Mouse (Mus musculus): ENCODE measurements around the gene Pknox1. TPM values are rescaled to one million over a fixed set of nuclear protein-coding genes. Genes with fewer than 3 reads are reported as not detected.

Gene Pknox1
- polyA plus RNA-seq, 1 experiment from 2014 or later = 16.7 TPM

GRCm38 (mm10) chr17:31637866-31638570 lies 73.5 kb downstream of the Pknox1 start:
- Histone ChIP-seq H3K4me2 (peak overlapping the region; percentile 75), H3K27me3 (replicated peaks) (peaks cover 58% of the 10 kb centered on the region), H3K4me3 (no peak overlapping the region), H3K9ac (no peak overlapping the region), H3K4me1 (peaks cover 17% of the 10 kb centered on the region), H3K36me3 (no peaks in the 10 kb centered on the region), H3K9me3 (replicated peaks) (no peaks in the 10 kb centered on the region), H3K27ac (no peak overlapping the region)
- no peak for ATAC-seq
- 51% methylated on average over 9 of the region's 9 CpGs for WGBS (ENCODE audit: insufficient replicate concordance)

GRCm38 (mm10) chr17:31639651-31640050 lies 75.1 kb downstream of the Pknox1 start:
- WGBS (ENCODE audit: insufficient replicate concordance) = 72% methylated on average over 4 of the region's 4 CpGs
- Histone ChIP-seq H3K36me3 (no peaks in the 10 kb centered on the region), H3K4me1 (peaks cover 17% of the 10 kb centered on the region), H3K27me3 (replicated peaks) (peaks cover 52% of the 10 kb centered on the region), H3K9ac (no peak overlapping the region), H3K4me3 (no peak overlapping the region), H3K4me2 (no peak overlapping the region), H3K27ac (no peak overlapping the region), H3K9me3 (replicated peaks) (no peaks in the 10 kb centered on the region)
- ATAC-seq = no peak

GRCm38 (mm10) chr17:31642331-31642730 lies 77.8 kb downstream of the Pknox1 start:
- H3K4me2 ChIP-seq = no peak overlapping the region
- H3K9ac ChIP-seq = no peak overlapping the region
- 45% methylated on average over 8 of the region's 8 CpGs for WGBS (ENCODE audit: insufficient replicate concordance)
- peaks cover 25% of the 10 kb centered on the region for H3K27me3 ChIP-seq (replicated peaks)
- no peak for ATAC-seq
- H3K9me3 ChIP-seq (replicated peaks) = no peaks in the 10 kb centered on the region
- H3K4me3 ChIP-seq = no peak overlapping the region
- no peak overlapping the region for H3K27ac ChIP-seq
- peaks cover 14% of the 10 kb centered on the region for H3K36me3 ChIP-seq
- H3K4me1 ChIP-seq = peaks cover 5% of the 10 kb centered on the region; the same call in 1 of the 2 replicates

- Histone ChIP-seq H3K27me3 (replicated peaks) (peaks cover 19% of the 10 kb centered on the region), H3K9me3 (replicated peaks) (no peaks in the 10 kb centered on the region), H3K9ac (no peak overlapping the region), H3K36me3 (peaks cover 20% of the 10 kb centered on the region), H3K27ac (no peak overlapping the region), H3K4me1 (no peaks in the 10 kb centered on the region), H3K4me3 (no peak overlapping the region), H3K4me2 (no peak overlapping the region)
- 56% methylated on average over 4 of the region's 4 CpGs for WGBS (ENCODE audit: insufficient replicate concordance)
- ATAC-seq = no peak
Measured at GRCm38 (mm10) chr17:31642913-31643312, 78.4 kb downstream of the Pknox1 start.

- no peak overlapping the region for H3K9ac ChIP-seq
- WGBS (ENCODE audit: insufficient replicate concordance) = 85% methylated on average over 5 of the region's 5 CpGs
- H3K27me3 ChIP-seq (replicated peaks) = no peaks in the 10 kb centered on the region
- no peak overlapping the region for H3K27ac ChIP-seq
- no peaks in the 10 kb centered on the region for H3K4me1 ChIP-seq
- no peak overlapping the region for H3K4me2 ChIP-seq
- ATAC-seq = peak; percentile 53
- H3K4me3 ChIP-seq = no peak overlapping the region
- peaks cover 55% of the 10 kb centered on the region for H3K36me3 ChIP-seq
- H3K9me3 ChIP-seq (replicated peaks) = no peaks in the 10 kb centered on the region
Measured at GRCm38 (mm10) chr17:31646199-31647002, 81.9 kb downstream of the Pknox1 start.

- WGBS (ENCODE audit: insufficient replicate concordance) = 87% methylated on average over 14 of the region's 14 CpGs
Measured at GRCm38 (mm10) chr17:31652152-31652551, 87.6 kb downstream of the Pknox1 start.

GRCm38 (mm10) chr17:31653277-31653676 lies 88.7 kb downstream of the Pknox1 start:
- H3K36me3 ChIP-seq = peaks cover 92% of the 10 kb centered on the region
- no peak overlapping the region for H3K4me2 ChIP-seq
- no peak overlapping the region for H3K9ac ChIP-seq
- no peaks in the 10 kb centered on the region for H3K27me3 ChIP-seq (replicated peaks)
- H3K4me1 ChIP-seq = peaks cover 36% of the 10 kb centered on the region
- H3K27ac ChIP-seq = no peak overlapping the region
- H3K9me3 ChIP-seq (replicated peaks) = no peaks in the 10 kb centered on the region
- H3K4me3 ChIP-seq = no peak overlapping the region
- no peak for ATAC-seq
- WGBS (ENCODE audit: insufficient replicate concordance) = 82% methylated on average over 6 of the region's 6 CpGs

More at GRCm38 (mm10) chr17:31652152-31652551, 87.6 kb downstream of the Pknox1 start:
- ATAC-seq = no peak
- Histone ChIP-seq H3K27ac (no peak overlapping the region), H3K27me3 (replicated peaks) (no peaks in the 10 kb centered on the region), H3K4me1 (peaks cover 30% of the 10 kb centered on the region), H3K4me2 (no peak overlapping the region), H3K36me3 (peaks cover 99% of the 10 kb centered on the region), H3K4me3 (no peak overlapping the region), H3K9me3 (replicated peaks) (no peaks in the 10 kb centered on the region), H3K9ac (no peak overlapping the region)

GRCm38 (mm10) chr17:31655366-31655765 lies 90.8 kb downstream of the Pknox1 start:
- Histone ChIP-seq H3K9me3 (replicated peaks) (no peaks in the 10 kb centered on the region), H3K36me3 (peaks cover 71% of the 10 kb centered on the region), H3K27ac (0 out of 2 replicates have a peak overlapping the region, but pooled peaks have one; percentile 1), H3K4me2 (no peak overlapping the region), H3K9ac (no peak overlapping the region), H3K27me3 (replicated peaks) (no peaks in the 10 kb centered on the region), H3K4me1 (peaks cover 49% of the 10 kb centered on the region), H3K4me3 (no peak overlapping the region)
- ATAC-seq = no peak
- WGBS (ENCODE audit: insufficient replicate concordance) = 78% methylated on average over 4 of the region's 4 CpGs

- H3K36me3 ChIP-seq = peaks cover 58% of the 10 kb centered on the region
- 85% methylated on average over 5 of the region's 5 CpGs for WGBS (ENCODE audit: insufficient replicate concordance)
- H3K4me1 ChIP-seq = peaks cover 49% of the 10 kb centered on the region
- no peak for ATAC-seq
- H3K4me3 ChIP-seq = peak overlapping the region; percentile 86; the same call in 1 of the 2 replicates
- no peaks in the 10 kb centered on the region for H3K9me3 ChIP-seq (replicated peaks)
- peak overlapping the region; percentile 87 for H3K4me2 ChIP-seq
- H3K27ac ChIP-seq = 0 out of 2 replicates have a peak overlapping the region, but pooled peaks have one; percentile 4
- peak overlapping the region; percentile 92 for H3K9ac ChIP-seq
- H3K27me3 ChIP-seq (replicated peaks) = no peaks in the 10 kb centered on the region
Measured at GRCm38 (mm10) chr17:31656682-31657081, 92.1 kb downstream of the Pknox1 start.

Small RNA genes lying within 50 kb of the gene (microRNA-seq; reads per million reads assigned to microRNA genes)
- not detected for gene Gm24970

Other genes starting within 250 kb of the Pknox1 start
- 5.6 and 6.1 TPM in 2 replicates for gene Pde9a, start 178.5 kb upstream of the Pknox1 start, polyA plus RNA-seq (2016; fragmentation: Nextera tagmentation; extraction: Ambion mirVana)
- gene Wdr4, start 44.8 kb upstream of the Pknox1 start, polyA plus RNA-seq (2016; fragmentation: Nextera tagmentation; extraction: Ambion mirVana) = 42.2 and 46.1 TPM in 2 replicates
- 214 and 215 TPM in 2 replicates for gene Ndufv3, start 44.6 kb upstream of the Pknox1 start, polyA plus RNA-seq (2016; fragmentation: Nextera tagmentation; extraction: Ambion mirVana)
- 6.3 TPM in 2 replicates for gene Cbs, start 72.5 kb downstream of the Pknox1 start, polyA plus RNA-seq (2016; fragmentation: Nextera tagmentation; extraction: Ambion mirVana)
- 258 and 270 TPM in 2 replicates for gene U2af1, start 94.2 kb downstream of the Pknox1 start, polyA plus RNA-seq (2016; fragmentation: Nextera tagmentation; extraction: Ambion mirVana)
- gene Cryaa, start 113.1 kb downstream of the Pknox1 start, polyA plus RNA-seq (2016; fragmentation: Nextera tagmentation; extraction: Ambion mirVana) = 0.16 TPM in 1 of 2 replicates, not detected in the other

Data from liver, embryonic 12.5 days (tissue).